In the genomic region with DNA sequence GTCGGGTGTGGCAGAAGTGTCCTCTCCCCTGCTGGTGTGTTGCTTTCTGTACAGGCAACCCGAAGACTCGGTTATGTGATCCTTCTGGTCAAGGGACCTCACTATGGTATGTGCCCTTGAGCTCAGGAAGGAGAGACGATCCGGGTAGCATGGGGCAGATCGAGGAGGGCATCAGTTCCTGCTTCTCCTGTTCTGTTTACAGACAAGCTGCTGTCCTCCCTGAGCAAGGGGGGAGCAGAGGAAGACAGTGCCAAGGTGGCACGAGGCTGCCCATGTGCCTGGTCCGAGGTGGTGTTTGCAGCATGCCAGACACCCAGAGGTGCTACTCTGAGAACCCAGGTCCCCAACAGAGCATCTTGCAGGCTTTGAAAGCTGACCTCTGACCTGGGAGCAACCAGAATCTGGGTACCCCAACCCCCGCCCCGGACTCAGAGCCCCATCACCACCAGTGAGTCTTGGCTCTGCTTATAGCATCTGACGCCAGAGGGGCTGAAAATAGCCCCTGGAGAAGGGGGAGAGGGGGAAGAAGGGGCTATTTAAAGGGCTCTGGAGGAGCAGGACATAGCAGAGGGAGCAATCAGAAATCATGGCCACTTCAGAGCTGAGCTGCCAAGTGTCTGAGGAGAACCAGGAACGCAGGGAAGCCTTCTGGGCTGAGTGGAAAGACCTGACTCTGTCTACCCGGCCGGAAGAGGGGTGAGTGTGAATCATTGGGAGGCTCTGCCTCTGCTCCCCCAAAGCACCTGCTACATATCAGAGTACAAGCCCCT, we compare ENCODE assay signal across 10 mouse cellular contexts. TPM values are rescaled to one million over a fixed set of nuclear protein-coding genes. Genes with fewer than 3 reads are reported as not detected.
DNase-seq lines count a peak whose midpoint lies in the region; ATAC-seq and TF ChIP-seq lines count a peak whose summit lies in the region.
"Had no signal": no experiment of that assay in that cellular context is flagged by ENCODE, and none has a peak within 500 bp of the region (broad histone marks: within the 10 kb centered on the region; RNA-seq: fewer than 3 reads in every experiment).

A gene (plus strand): TSS at position 551 of the 770 bp plus-strand sequence.

- peaks cover 27% of the 10 kb centered on the region for H3K27me3 ChIP-seq in kidney, embryonic 16.5 days (ENCODE audit: insufficient read depth, low read length)
- peaks cover 4% of the 10 kb centered on the region; the same call in 1 of the 2 replicates for H3K27me3 ChIP-seq in stomach, postnatal 0 days (ENCODE audit: control insufficient read depth, insufficient read depth, low read length)

- no peak within 1 kb of the TSS for H3K4me2 ChIP-seq in kidney, embryonic 16.5 days (replicated peaks; ENCODE audit: low read depth, low read length)
- no peak within 1 kb of the TSS for H3K4me2 ChIP-seq in stomach, postnatal 0 days (replicated peaks; ENCODE audit: low read depth)

- peaks cover 20% of the 10 kb centered on the region for H3K36me3 ChIP-seq in kidney, embryonic 16.5 days (ENCODE audit: insufficient read depth, low read length)
- H3K36me3 ChIP-seq in stomach, postnatal 0 days (ENCODE audit: control insufficient read depth, insufficient read depth, low read length) = peaks cover 6% of the 10 kb centered on the region; the same call in 1 of the 2 replicates

- H3K4me1 ChIP-seq in kidney, embryonic 16.5 days (ENCODE audit: insufficient read depth, low read length) = peaks cover 14% of the 10 kb centered on the region; the same call in 1 of the 2 replicates
- H3K4me1 ChIP-seq in stomach, postnatal 0 days (replicated peaks; ENCODE audit: control insufficient read depth, insufficient read depth) = no peaks in the 10 kb centered on the region

- H3K9ac ChIP-seq in kidney, embryonic 16.5 days (replicated peaks; ENCODE audit: low read length) = no peak within 1 kb of the TSS
- H3K9ac ChIP-seq in stomach, postnatal 0 days (ENCODE audit: low read length) = no peak within 1 kb of the TSS

- no peak for DNase-seq in kidney, postnatal 25 days
- DNase-seq in cerebellum, adult 9-10 months = peak; percentile 80
- DNase-seq in gastrocnemius, postnatal 10 days = peak; percentile 37
- peak; percentile 75 to 82 for DNase-seq in heart, postnatal 10 days
- no peak for DNase-seq in spleen, adult 12 weeks (ENCODE audit: low spot score)
- no peak for DNase-seq in adrenal gland, adult 2 months
- no peak for DNase-seq in stomach, postnatal 0 days (ENCODE audit: low spot score)
- DNase-seq: kidney, postnatal 36 days had no signal

- no peak for TF ChIP-seq EP300 in stomach, postnatal 0 days (optimal IDR thresholded peaks at IDR 0.05)

- H3K9me3 ChIP-seq in kidney, embryonic 16.5 days (ENCODE audit: low read length) = no peaks in the 10 kb centered on the region
- no peaks in the 10 kb centered on the region for H3K9me3 ChIP-seq in stomach, postnatal 0 days (ENCODE audit: control insufficient read depth, low read length)

- intact Hi-C loops in heart, postnatal 10 days (cut with DNase I) = no loop called here

- 50% methylated on average over 14 of the region's 14 CpGs for WGBS in kidney, embryonic 16.5 days
- 56% methylated on average over 14 of the region's 14 CpGs for WGBS in stomach, postnatal 0 days

- no peak within 1 kb of the TSS for H3K4me3 ChIP-seq in kidney, embryonic 16.5 days (ENCODE audit: low read length)
- H3K4me3 ChIP-seq in stomach, postnatal 0 days (ENCODE audit: low read depth, low read length) = no peak within 1 kb of the TSS

- peak within 1 kb of the TSS; percentile 54 for H3K27ac ChIP-seq in kidney, embryonic 16.5 days (ENCODE audit: low read length)
- no peak within 1 kb of the TSS for H3K27ac ChIP-seq in stomach, postnatal 0 days (replicated peaks)

- TF ChIP-seq CTCF in stomach, postnatal 0 days (IDR thresholded peaks at IDR 0.05; ENCODE audit: low read depth) = no peak

- ATAC-seq in kidney, embryonic 16.5 days (ENCODE audit: low FRiP score, low TSS enrichment) = peak; percentile 24; the same call in 1 of the 2 replicates
- no peak for ATAC-seq in stomach, postnatal 0 days (ENCODE audit: low FRiP score, low TSS enrichment)

RNA-seq across cellular contexts. Expression of the gene that starts here (rescaled TPM):
- polyA plus RNA-seq in kidney, embryonic 16.5 days (2015; fragmentation: Nextera tagmentation; extraction: Ambion mirVana) = 2.4 and 2.7 TPM in 2 replicates
- total RNA-seq in gastrocnemius, postnatal 10 days (2021) = 100 to 1,000 TPM; 585 to 712 TPM
- total RNA-seq in heart, postnatal 10 days (2021) = 100 to 1,000 TPM; 469 to 500 TPM
- under 1 TPM; 0.31 to 0.32 TPM for total RNA-seq in adrenal gland, adult 2 months (2021)
- polyA plus RNA-seq in adrenal gland, adult 2 months (2012; rRNA removed) = 0.46 and 0.54 TPM in 2 replicates
- polyA plus RNA-seq in stomach, postnatal 0 days (2015; fragmentation: Nextera tagmentation; extraction: Ambion mirVana) = 0.13 and 0.38 TPM in 2 replicates
- polyA plus RNA-seq: forebrain, embryonic 11.5 days had no signal

Comparison
In these comparisons a context has a peak if more than half of its experiments do, and no peak if none do; other contexts are left out.
1. RNA of the gene that starts here (total RNA-seq): 585 to 712 TPM in gastrocnemius, postnatal 10 days and 469 to 500 TPM in heart, postnatal 10 days; 0.31 to 0.32 TPM in adrenal gland, adult 2 months; every median in the first group is over 100 times any median in the second.
2. DNase-seq: peak in cerebellum, adult 9-10 months (single experiment), gastrocnemius, postnatal 10 days (single experiment) and heart, postnatal 10 days (2 of 2); none in kidney, postnatal 25 days (0 of 2), spleen, adult 12 weeks (single experiment), adrenal gland, adult 2 months (single experiment) and stomach, postnatal 0 days (single experiment).